Mouse (Mus musculus) thymus, adult 2 months (tissue): ENCODE results near the gene Prkacb. TPM values are rescaled to one million over a fixed set of nuclear protein-coding genes. Genes with fewer than 3 reads are reported as not detected.
"Not testable (repeated sequence)": the region's sequence is repeated elsewhere in the genome, so short reads cannot be mapped to it uniquely, and the experiment has no call there.

Source experiments
- DNase-seq: peaks from one replicate; pipeline ENCODE4 v3.0.0; 2021
- H3K27ac ChIP-seq: fragments of 200-500 bp; 2 replicates; pipeline ENCODE4 v1.5.1; 2012; ENCODE audit warnings: low read length, control low read depth; ENCODE audit not compliant: control insufficient read depth, insufficient read depth
- H3K27me3 ChIP-seq: fragments of 200-500 bp; 2 replicates; pipeline ENCODE4 v1.6.1; 2012; ENCODE audit warnings: mild to moderate bottlenecking, low read length, moderate library complexity, mixed read lengths; ENCODE audit not compliant: control insufficient read depth, insufficient read depth
- H3K36me3 ChIP-seq: fragments of 200-500 bp; 2 replicates; pipeline ENCODE4 v1.6.1; 2012; ENCODE audit warnings: mild to moderate bottlenecking, low read length, moderate library complexity; ENCODE audit not compliant: control insufficient read depth, insufficient read depth
- H3K4me1 ChIP-seq: fragments of 200-500 bp; replicated peaks from 2 replicates; pipeline ENCODE4 v1.6.1; 2012; ENCODE audit warnings: low read length; ENCODE audit not compliant: control insufficient read depth, insufficient read depth
- H3K4me3 ChIP-seq: fragments of 200-500 bp; 2 replicates; pipeline ENCODE4 v1.5.1; 2012; ENCODE audit warnings: mild to moderate bottlenecking, low read length, control low read depth, moderate library complexity; ENCODE audit not compliant: control insufficient read depth, insufficient read depth
- CTCF ChIP-seq: fragments of 200-500 bp; IDR thresholded peaks from 2 replicates; pipeline ENCODE4 v1.5.1; 2012; ENCODE audit warnings: mild to moderate bottlenecking, control low read depth, low read length, moderate library complexity, borderline replicate concordance; ENCODE audit not compliant: control insufficient read depth, poor library complexity, insufficient read depth; ENCODE audit errors: extremely low read depth
- POLR2A ChIP-seq: fragments of 200-500 bp; IDR thresholded peaks from 2 replicates; pipeline ENCODE4 v1.6.1; 2012; ENCODE audit warnings: mild to moderate bottlenecking, low read length, control low read depth, moderate library complexity; ENCODE audit not compliant: control insufficient read depth, poor library complexity, insufficient read depth; ENCODE audit errors: extremely low read depth
- WGBS: fragments of 180-500 bp; shearing (Covaris S2); methylation state at CpG from one replicate; pipeline ENCODE4 v1.1.7; 2018; 5-methylcytosine and 5-hydroxymethylcytosine counted together
- polyA plus RNA-seq: library from polyadenylated mRNA; depleted of rRNA; stranded (reverse); fragments of >200 nt; gene quantifications from 2 replicates; pipeline ENCODE4 v1.2.3, GENCODE M21; 2012

Prkacb gene
- polyA plus RNA-seq, 1 experiment = 46.1 TPM

GRCm38 (mm10) chr3:146761276-146761675, 51.5 kb downstream of the Prkacb start:
- Histone ChIP-seq H3K27me3 (no peaks in the 10 kb centered on the region), H3K36me3 (peaks cover 8% of the 10 kb centered on the region; the same call in 1 of the 2 replicates), H3K4me1 (peaks cover 4% of the 10 kb centered on the region; the same call in 1 of the 2 replicates), H3K27ac (no peak overlapping the region), H3K4me3 (no peak overlapping the region)
- no peak for TF ChIP-seq CTCF
- no peak for TF ChIP-seq POLR2A
- 98% methylated on average over 9 of the region's 9 CpGs for WGBS
- DNase-seq = no peak

GRCm38 (mm10) chr3:146757970-146758960, 54.5 kb downstream of the Prkacb start:
- no peak overlapping the region for H3K27ac ChIP-seq
- peaks cover 29% of the 10 kb centered on the region for H3K36me3 ChIP-seq
- no peaks in the 10 kb centered on the region for H3K4me1 ChIP-seq
- no peak overlapping the region for H3K4me3 ChIP-seq
- 54% methylated on average over 6 of the region's 6 CpGs for WGBS
- DNase-seq = no peak
- no peaks in the 10 kb centered on the region for H3K27me3 ChIP-seq
- TF ChIP-seq CTCF = no peak
- no peak for TF ChIP-seq POLR2A

- WGBS = 62% methylated on average over 2 of the region's 2 CpGs
- no peak for DNase-seq
- peak overlapping the region; percentile 53; the same call in 1 of the 2 replicates for H3K27ac ChIP-seq
- H3K4me1 ChIP-seq = no peaks in the 10 kb centered on the region
- TF ChIP-seq CTCF (no peak), POLR2A (no peak)
- no peaks in the 10 kb centered on the region for H3K27me3 ChIP-seq
- peaks cover 59% of the 10 kb centered on the region for H3K36me3 ChIP-seq
- H3K4me3 ChIP-seq = no peak overlapping the region
These were observed 58.5 kb downstream of the Prkacb start for GRCm38 (mm10) chr3:146754270-146754669.

- H3K27ac ChIP-seq = no peak overlapping the region
- no peaks in the 10 kb centered on the region for H3K27me3 ChIP-seq
- H3K4me1 ChIP-seq = no peaks in the 10 kb centered on the region
- peaks cover 50% of the 10 kb centered on the region for H3K36me3 ChIP-seq
- WGBS = 97% methylated on average over 4 of the region's 4 CpGs
- H3K4me3 ChIP-seq = no peak overlapping the region
- no peak for TF ChIP-seq CTCF
- TF ChIP-seq POLR2A = no peak
- DNase-seq = no peak
These were observed 71.1 kb downstream of the Prkacb start for GRCm38 (mm10) chr3:146741564-146742202.

- no peaks in the 10 kb centered on the region for H3K4me1 ChIP-seq
- no peak overlapping the region for H3K27ac ChIP-seq
- H3K27me3 ChIP-seq = no peaks in the 10 kb centered on the region
- TF ChIP-seq CTCF = no peak
- TF ChIP-seq POLR2A = no peak
- H3K36me3 ChIP-seq = peaks cover 46% of the 10 kb centered on the region
- H3K4me3 ChIP-seq = no peak overlapping the region
- DNase-seq = no peak
- 97% methylated on average over 5 of the region's 5 CpGs for WGBS
These were observed 71.6 kb downstream of the Prkacb start for GRCm38 (mm10) chr3:146741158-146741557.

GRCm38 (mm10) chr3:146736186-146736585, 76.6 kb downstream of the Prkacb start:
- not testable (repeated sequence) for H3K4me3 ChIP-seq, DNase-seq, H3K27ac ChIP-seq, H3K4me1 ChIP-seq, H3K27me3 ChIP-seq
- WGBS = 75% methylated on average over 6 of the region's 6 CpGs
- peaks cover 43% of the 10 kb centered on the region for H3K36me3 ChIP-seq

GRCm38 (mm10) chr3:146735657-146736056, 77.1 kb downstream of the Prkacb start:
- Histone ChIP-seq H3K36me3 (peaks cover 42% of the 10 kb centered on the region), H3K27ac (no peak overlapping the region), H3K27me3 (no peaks in the 10 kb centered on the region), H3K4me3 (no peak overlapping the region), H3K4me1 (no peaks in the 10 kb centered on the region)
- no peak for DNase-seq
- WGBS = 80% methylated on average over 3 of the region's 3 CpGs
- TF ChIP-seq POLR2A = no peak
- no peak for TF ChIP-seq CTCF
